Mouse (Mus musculus): Measurements from ENCODE around the gene H2afx.

GRCm38 (mm10) chr9:44343290-44343689 lies 8.8 kb downstream of the H2afx start:
- TF ChIP-seq ZNF384 (IDR thresholded peaks at IDR 0.05; ENCODE audit: low read depth, low read length) (no peak), ZC3H11A (IDR thresholded peaks at IDR 0.05; ENCODE audit: borderline replicate concordance, low read depth, low read length) (no peak)
